Mouse (Mus musculus): ENCODE data around the gene Cavin1. TPM values are rescaled to one million over a fixed set of nuclear protein-coding genes. Genes with fewer than 3 reads are reported as not detected.
A peak's percentile ranks its signal among the peaks of the same experiment; 100 is the strongest.

Gene Cavin1
- 0.93 and 1.4 TPM in 2 replicates for polyA plus RNA-seq (2012)

GRCm38 (mm10) chr11:100970557-100970937 lies at the start of gene Cavin1:
Gene Cavin1 (minus strand): TSS chr11:100970887.
- TF ChIP-seq GATA1 (IDR thresholded peaks at IDR 0.05; ENCODE audit: low read length) = no peak

GRCm38 (mm10) chr11:101011641-101012040 lies 41.0 kb upstream of the Cavin1 start:
- TF ChIP-seq GATA1 (IDR thresholded peaks at IDR 0.05; ENCODE audit: low read length) = no peak

GRCm38 (mm10) chr11:101009888-101010784 lies 39.4 kb upstream of the Cavin1 start:
- TF ChIP-seq GATA1 (IDR thresholded peaks at IDR 0.05; ENCODE audit: low read length) = peak; percentile 81

- no peak for TF ChIP-seq GATA1 (IDR thresholded peaks at IDR 0.05; ENCODE audit: low read length)
Measured at GRCm38 (mm10) chr11:101009046-101009887, 38.6 kb upstream of the Cavin1 start, which contains the start of gene Atp6v0a1. Gene Atp6v0a1 (plus strand): TSS chr11:101009452.

- no peak for TF ChIP-seq GATA1 (IDR thresholded peaks at IDR 0.05; ENCODE audit: low read length)
Measured at GRCm38 (mm10) chr11:101008206-101009045, 37.7 kb upstream of the Cavin1 start.

GRCm38 (mm10) chr11:101003025-101003685 lies 32.5 kb upstream of the Cavin1 start:
- TF ChIP-seq GATA1 (IDR thresholded peaks at IDR 0.05; ENCODE audit: low read length) = no peak

- TF ChIP-seq GATA1 (IDR thresholded peaks at IDR 0.05; ENCODE audit: low read length) = no peak
Measured at GRCm38 (mm10) chr11:100999254-100999653, 28.6 kb upstream of the Cavin1 start.

GRCm38 (mm10) chr11:100998836-100999235 lies 28.1 kb upstream of the Cavin1 start:
- TF ChIP-seq GATA1 (IDR thresholded peaks at IDR 0.05; ENCODE audit: low read length) = no peak

- TF ChIP-seq GATA1 (IDR thresholded peaks at IDR 0.05; ENCODE audit: low read length) = no peak
Measured at GRCm38 (mm10) chr11:100996501-100996900, 25.8 kb upstream of the Cavin1 start.

GRCm38 (mm10) chr11:100994655-100995054 lies 24.0 kb upstream of the Cavin1 start:
- TF ChIP-seq GATA1 (IDR thresholded peaks at IDR 0.05; ENCODE audit: low read length) = no peak

GRCm38 (mm10) chr11:100994233-100994632 lies 23.5 kb upstream of the Cavin1 start:
- no peak for TF ChIP-seq GATA1 (IDR thresholded peaks at IDR 0.05; ENCODE audit: low read length)

- no peak for TF ChIP-seq GATA1 (IDR thresholded peaks at IDR 0.05; ENCODE audit: low read length)
Measured at GRCm38 (mm10) chr11:100993437-100993836, 22.8 kb upstream of the Cavin1 start.

- no peak for TF ChIP-seq GATA1 (IDR thresholded peaks at IDR 0.05; ENCODE audit: low read length)
Measured at GRCm38 (mm10) chr11:100991027-100991534, 20.4 kb upstream of the Cavin1 start.

GRCm38 (mm10) chr11:100989666-100990065 lies 19.0 kb upstream of the Cavin1 start:
- no peak for TF ChIP-seq GATA1 (IDR thresholded peaks at IDR 0.05; ENCODE audit: low read length)
